Mouse (Mus musculus) A20 (cell line): ENCODE measurements around the gene BC048403.

Source experiments
- DNase-seq: peaks from one replicate; pipeline ENCODE4 v3.0.0-alpha.2; 2011; ENCODE audit warnings: low read depth, low spot score

Gene BC048403

DNA sequence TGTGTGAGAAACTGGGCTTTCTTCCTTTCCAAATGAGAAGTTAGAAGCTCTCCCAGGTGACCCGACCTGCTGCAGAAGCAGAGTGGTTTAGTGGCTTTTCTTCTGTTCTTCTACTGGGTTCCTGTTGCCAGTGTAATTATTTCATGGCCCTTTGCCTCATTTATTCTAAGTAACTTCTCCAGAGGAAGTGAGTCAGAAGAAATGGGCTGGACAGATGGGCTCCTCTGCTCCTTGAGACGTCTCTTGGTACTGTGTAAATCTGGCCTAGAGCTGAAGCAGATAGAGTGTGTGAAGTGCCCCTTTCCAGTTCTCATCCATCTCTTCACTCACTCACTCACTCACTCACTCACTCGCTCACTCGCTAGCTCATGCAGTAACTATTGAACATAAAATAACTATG is 16.9 kb downstream of the BC048403 start:
- no peak for DNase-seq

DNA sequence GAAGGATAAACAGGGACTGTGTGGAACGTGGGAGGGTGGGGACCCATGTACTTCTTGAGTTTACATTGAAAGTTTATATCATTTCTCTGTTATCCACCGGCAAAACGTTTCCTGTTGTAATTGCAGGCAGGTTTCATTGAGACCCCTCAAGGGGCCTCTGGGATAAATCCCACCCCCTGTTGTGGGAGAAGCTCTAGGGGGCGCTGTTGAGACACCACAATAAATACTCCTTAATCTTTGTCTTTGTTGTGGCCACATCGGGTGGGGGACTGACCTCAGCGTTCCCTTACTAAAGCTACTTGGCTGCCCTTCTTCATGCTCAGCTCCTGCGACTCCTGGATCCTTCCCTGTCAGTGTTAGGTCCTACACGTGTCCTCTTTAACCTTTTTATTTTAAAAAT is 19.4 kb downstream of the BC048403 start:
- DNase-seq, result no peak

DNA sequence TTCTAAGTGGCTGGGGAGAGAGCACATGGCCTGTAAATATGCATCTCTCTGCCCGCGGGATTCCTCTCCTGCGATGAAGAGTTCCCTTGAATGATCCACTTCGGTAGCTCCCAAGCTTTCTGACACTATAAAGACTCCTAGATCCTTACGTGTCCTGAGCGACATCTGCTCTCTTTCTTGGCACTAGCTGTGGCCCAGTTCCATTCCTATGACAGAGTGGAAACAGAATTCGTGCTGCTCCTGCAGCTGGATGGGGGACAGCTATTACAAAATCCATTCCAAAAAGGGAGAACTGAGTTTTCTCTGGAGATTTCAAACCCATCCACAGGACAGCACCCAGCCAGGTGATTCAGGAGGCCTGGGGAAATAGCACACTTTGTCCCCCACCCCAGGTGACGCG is 22.4 kb downstream of the BC048403 start:
- DNase-seq, result no peak

DNA sequence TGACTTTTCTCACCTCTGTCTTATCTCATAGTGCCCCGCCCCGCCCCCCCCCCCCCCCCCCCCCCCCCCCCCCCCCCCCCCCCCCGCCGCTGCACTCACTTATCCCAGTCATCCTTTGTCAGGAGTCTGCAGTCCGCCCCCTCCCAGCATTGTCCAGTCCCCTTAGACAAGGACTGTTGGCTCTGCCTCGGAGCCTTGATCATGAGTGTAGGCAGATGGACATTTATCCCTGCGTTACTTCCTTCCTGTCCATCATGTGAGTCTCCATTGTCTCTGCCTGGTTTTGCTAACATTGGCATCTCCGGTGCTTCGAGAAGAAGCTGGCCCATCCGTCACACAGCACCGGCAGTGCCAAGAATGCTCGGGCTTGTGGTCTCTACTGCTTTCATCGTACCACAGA is 23.5 kb downstream of the BC048403 start:
- no peak for DNase-seq

DNA sequence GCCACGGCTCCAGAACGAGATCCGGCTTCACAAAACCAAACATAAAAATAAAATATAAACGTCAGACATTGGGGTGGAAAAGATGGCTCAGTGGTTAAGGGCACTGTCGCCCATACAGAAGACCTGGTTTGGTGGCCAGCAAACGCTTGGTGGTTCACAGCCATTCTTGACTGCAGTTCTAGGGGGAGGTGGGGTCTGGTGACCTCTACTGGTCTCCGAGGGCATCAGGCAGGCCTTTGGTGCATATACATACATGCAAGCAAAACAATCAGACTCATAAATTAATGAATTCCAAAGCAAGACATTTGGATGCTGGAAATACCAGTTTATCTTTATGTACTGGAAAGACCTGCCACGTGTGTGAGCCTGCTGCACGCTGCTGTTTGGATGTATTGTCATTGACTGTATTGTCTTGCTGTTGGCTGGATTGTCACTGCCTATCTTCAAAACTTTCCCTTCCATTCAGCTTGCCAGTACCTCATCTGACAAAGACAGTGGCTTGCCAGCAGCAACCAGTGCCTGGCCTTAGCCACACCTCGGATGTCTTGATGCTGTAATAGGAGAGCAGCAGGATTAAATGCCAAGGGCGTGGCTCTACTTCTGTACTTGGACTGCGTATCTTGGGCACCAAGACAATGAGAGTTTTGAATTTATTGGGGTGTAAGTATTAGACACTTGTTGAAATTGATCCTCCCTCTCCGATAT is 24.9 kb downstream of the BC048403 start:
- peak; percentile 39 for DNase-seq

DNA sequence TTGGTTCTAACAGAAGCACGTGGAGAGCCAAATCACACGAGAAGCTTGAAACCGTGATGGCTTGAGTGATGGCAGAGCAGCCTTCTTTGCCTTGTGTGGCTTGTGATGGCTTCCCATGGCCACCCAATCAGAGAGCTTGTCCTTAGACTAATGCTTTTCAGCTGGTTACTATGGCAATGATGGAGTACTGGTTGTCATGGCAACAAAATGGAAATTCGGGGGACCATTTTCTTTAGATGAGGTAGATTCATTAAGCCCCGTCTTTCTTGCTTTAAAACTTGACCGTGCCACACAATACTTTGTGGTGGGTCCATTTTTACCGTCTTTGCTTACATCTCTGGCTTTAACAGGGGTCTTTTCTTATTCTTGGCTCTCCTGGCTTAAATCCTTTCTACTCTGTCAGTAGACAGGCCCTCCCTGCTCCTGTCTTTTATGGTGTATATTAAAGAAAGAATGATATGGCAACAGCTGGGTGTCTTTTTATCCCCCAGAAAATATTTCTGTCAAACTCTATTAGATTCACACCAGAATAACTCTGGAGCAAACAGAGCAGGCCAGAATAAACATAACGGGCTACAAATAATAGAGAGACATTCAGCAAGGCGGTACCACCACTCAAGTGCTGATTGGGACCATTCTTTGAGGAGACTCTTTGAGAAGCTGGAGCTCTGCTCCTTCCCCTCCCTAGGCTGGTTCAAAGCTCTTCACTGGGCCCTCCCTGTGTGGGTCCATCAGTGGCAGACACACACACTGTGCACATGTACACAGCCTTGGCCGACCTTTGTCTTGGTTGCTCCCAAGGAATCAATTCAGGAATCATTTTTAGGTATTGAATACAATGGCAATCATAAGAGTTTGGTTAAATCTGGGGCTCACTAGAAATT is 25.7 kb downstream of the BC048403 start:
- no peak for DNase-seq

DNA sequence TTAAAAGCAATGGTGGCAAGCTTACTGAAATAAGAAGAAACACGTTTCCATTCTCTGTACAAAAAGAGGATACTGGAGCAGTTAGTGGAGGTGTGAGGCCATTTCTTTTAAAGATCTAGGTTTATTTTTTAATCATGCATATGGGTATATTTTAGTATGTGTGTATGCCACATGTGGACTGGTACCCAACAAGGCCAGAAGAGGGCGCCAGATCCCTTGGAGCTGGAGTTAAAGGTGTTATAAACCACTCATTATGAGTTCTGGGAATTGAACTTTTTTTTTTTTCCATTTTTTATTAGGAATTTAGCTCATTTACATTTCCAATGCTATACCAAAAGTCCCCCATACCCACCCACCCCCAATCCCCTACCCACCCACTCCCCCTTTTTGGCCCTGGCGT is 27.6 kb downstream of the BC048403 start:
- DNase-seq, result peak; percentile 56

DNA sequence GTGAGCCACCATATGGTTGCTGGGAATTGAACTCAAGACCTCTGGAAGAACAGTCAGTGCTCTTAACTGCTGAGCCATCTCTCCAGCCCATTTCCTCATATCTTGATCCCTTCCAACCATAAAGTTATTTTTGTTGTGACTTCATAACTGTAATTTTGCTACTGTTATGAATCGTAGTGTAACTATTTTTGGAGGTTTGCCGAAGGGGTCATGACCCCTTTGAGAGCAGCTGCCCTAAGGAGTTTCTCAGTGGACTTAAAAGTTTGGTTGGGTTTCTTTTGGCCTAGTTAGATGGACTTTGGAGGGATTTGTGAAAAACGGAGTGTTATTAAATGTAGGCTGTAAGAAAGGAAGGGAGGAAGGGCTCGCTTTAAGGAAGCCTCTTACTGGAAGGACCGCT is 30.0 kb downstream of the BC048403 start:
- DNase-seq, result no peak

DNA sequence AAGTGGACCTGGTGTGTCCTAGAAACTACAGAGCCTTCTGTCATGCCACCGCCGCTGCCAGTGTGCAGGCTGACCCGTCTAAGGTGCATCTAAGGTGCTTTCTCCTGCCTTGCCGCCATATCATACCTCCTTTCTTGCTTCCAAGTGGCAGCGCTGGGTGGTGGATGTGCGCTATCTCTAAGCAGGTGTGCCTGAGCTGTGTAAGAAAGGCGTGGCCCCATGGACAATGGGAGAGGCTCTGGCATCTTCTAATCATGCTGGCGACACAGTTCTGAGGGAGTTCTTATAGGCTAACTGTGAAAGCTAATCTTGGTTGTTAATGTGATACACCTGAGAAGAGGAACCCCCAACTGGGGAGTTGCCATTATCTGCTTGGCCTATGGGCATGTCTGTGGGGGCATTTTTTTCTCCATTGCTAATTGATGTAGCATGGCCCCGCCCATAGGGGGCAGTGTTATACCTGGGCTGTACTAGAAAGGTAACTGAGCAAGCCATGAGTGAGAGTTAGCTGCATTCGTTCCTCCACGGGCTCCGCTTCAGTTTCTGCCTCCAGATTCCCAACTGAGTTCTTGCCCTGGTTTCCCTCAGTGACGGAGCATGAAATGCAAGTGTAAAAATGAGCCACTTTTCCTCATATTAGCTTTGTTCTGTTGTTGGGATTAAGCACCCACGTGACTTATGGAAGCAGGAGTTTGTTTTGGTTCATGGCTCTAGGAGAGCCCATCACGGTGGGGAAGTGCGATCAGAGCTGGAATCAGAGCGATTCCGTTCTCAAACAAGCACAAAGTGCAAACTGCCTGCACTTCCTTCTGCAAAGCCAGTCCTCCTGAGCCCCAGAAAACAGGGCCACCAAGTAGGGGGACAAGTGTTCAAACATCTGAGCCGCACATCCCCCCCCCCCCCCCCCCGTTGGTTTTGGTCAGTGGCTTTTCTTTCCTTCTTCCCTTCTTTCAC is 31.2 kb downstream of the BC048403 start:
- peak; percentile 77 for DNase-seq

DNA sequence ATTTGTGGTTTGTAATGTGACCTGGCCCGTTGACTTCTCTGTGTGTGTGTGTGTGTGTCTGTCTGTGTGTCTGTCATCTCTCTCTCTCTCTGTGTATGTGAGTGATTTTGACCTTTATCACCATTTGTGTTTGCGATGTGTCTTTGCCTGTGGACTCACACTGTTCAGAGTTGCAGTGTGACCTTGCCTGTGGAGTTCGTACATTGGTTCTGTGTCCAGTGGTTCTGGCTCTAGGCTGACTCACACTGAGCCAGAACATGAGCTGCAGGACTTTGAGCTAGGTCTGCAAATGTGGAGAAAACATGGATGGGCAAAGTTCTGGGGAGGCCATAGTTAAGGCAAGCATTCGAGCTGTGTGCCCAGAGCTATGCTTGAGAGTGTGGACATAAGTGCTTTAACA is 34.1 kb downstream of the BC048403 start:
- DNase-seq, result no peak

DNA sequence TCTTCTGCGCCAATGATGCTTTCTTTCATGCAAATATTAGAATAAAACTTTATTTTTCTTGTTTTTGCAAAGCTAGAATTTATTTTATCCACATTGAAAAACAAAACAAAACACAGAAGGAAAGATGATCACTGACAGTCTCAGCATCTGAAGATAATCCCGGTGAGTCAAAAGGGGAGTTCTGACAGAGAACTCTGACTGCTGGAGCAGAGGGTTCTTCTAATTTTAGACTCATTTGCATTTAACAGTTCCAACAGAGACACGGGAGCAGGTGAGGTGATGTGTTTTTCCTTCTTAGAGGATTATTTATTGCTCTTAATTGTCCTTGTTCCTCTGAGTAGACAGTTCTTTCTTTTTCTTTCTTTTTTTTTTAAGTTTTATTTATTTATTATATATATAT is 36.3 kb downstream of the BC048403 start:
- peak; percentile 51 for DNase-seq

DNA sequence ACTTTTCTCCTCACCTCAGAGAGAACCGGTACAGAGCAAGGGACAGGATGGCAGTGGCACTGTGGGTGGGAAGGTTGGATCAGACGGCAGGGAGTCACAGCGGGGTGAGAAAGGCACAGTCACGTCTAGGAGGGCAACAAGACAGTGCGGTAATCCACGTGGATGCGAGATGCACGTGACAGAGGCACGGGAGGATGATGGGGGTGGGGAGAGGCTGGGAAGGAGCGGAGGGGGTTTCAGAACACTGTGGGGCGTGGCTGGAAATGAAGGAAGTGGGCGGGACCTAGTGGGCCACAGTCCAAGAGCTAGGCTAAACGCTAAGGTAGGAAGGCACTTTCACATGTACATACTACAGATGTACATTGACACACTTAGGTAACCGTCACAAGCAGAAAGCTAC is 41.4 kb downstream of the BC048403 start:
- DNase-seq, result peak; percentile 71

DNA sequence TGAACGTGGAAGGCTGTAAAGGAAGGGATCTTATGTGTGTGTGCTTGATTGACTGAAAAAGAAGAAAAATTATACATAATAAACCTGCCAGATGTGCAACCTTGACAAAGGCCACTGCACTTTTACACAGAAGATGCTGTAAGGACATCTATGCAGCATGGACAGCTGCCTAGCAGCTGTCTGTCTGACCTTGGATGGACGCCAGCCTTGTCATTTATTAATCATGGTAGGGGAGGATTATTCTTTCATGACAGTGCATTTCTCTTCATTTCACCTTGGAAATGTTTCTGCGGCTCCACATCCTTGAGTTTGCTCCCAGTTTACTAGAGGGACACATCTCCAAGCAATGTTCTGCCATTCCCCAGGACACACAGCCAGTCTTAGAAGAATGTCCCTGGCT is 48.8 kb downstream of the BC048403 start:
- no peak for DNase-seq

DNA sequence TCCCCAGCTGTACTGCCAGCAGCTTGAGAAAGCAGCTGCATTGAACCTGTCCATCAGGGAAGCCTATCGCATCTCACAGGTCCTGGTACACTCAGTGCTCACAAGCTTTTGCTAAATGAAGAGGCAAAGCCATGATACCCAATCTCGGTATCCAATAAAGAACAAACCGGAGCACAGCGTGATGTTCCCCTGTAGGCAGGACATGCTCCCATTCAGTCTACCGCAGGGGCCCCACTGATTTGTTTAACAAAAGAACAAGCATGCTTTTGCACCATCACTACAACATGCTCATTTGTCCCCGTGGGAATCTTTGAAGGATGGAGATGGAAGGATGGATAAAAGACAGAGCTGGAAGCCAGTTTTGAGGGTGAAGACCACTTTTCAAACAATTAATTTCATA is 50.3 kb downstream of the BC048403 start:
- DNase-seq, result no peak

DNA sequence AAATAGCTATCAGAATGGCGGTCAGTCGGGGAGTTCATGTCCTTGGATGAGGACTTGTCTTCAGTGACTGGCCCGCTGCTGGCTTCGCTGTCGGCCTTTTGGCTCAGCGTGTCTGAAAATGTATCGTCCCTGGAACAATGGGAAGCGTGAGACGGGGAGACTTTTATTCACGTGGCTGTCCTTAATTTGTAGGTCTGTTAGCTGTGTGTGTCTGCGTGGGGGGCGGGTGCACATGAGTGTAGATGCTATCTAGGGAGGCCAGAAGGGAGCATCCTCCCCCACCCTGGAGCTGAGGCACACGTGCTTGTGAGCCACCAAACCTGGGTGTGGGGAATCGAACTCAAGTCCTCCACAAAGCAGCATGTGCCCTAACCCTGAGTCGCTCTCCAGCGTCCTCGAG is 52.9 kb downstream of the BC048403 start:
- no peak for DNase-seq

DNA sequence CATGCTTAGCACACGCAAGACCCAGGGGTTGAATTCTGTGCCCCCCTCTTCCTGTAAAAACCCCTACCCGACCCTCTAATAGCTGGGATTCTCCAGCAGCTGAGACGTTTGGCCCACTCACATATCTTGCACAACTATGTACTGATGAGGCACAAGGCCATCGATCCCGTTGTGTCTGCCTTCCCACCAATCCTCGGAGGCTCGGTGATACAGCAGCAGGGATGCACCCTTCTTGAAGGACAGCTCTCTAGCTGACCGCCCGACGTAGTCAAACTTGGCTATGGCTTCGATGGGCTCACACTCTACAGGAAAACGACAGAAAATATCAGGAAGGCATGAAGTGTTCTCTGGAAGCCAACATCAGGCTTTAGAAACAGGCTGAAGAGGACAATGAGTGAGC is 54.7 kb downstream of the BC048403 start:
- DNase-seq, result no peak

DNA sequence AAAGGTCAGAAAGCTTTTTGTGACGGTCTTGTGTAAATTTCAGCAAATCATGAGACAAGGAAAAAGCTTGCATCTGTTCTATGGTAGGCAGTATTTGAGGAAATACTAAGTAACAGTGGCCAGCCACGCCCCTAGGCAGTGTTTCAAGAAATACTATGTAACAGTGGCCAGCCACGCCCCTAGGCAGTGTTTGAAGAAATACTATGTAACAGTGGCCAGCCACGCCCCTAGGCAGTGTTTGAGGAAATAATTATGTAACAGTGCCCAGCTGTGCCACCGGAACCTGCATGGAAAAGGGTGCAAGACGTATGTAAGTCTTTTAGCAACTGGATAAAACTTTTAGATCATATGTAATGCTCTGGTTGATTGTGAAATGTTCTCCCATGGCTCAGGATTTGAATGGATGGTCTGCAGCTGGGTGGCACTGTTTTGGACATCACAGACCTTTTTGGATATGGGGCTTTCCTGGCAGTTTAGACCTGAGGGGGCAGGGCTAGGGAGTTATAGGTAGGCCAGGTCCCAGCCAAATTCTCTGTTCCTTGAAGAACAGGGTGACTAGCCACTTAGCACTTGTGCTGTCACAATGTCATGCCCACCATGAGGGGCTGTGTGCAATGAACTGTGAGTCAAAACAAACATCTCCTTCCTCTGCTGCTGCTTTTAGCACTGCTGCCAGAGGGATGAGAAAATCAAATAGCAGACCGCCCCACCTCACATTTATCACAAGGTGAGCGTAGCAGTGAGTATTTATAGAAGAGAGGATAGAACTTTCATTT is 56.5 kb downstream of the BC048403 start:
- DNase-seq, result peak; percentile 74

DNA sequence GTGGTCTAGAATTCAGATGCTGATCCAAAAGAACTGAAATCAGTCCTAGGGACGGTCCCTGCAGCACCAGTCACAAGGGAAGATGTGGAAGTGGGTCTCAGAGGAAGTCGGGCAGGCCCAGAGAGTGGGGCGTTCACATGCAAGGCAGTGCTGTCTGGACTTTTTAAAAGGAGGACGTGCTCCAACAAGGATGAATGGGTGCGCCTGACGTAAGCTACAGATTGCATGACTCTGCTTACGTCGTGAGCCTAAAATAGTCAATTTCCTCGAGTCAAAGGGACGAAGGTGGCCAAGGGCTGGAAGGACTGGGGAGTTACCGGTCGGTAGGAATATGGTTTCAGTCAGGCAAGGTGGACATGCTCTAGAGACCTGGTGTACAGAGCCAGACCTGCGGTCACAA is 60.3 kb downstream of the BC048403 start:
- no peak for DNase-seq
